Mouse (Mus musculus) liver, embryonic 14.5 days (tissue): ENCODE results near the gene Gjb2. TPM values are rescaled to one million over a fixed set of nuclear protein-coding genes. Genes with fewer than 3 reads are reported as not detected.
"Not testable (repeated sequence)": the region's sequence is repeated elsewhere in the genome, so short reads cannot be mapped to it uniquely, and the experiment has no call there.

ENCODE experiments used
- ATAC-seq: fragments of 200-750 bp; cut with Nextera tagmentation; 2 replicates; pipeline ENCODE4 v1.8.0; 2017; ENCODE audit warnings: moderate number of reproducible peaks, mild to moderate bottlenecking, moderate library complexity; ENCODE audit not compliant: insufficient read depth
- DNase-seq, 3 experiments: peaks; one replicate each; pipeline ENCODE4 v3.0.0-alpha.2; 2012 to 2013; ENCODE audit warnings: low read depth in 3 of 3, low spot score in 3 of 3
- H3K27ac ChIP-seq: fragments of 300-500 bp; sonication (generic); 2 replicates; pipeline ENCODE4 v1.5.1; 2014; ENCODE audit warnings: moderate library complexity, mild to moderate bottlenecking, control low read depth, inconsistent platforms
- H3K27me3 ChIP-seq: fragments of 300-500 bp; sonication (generic); 2 replicates; pipeline ENCODE4 v1.6.1; 2014; ENCODE audit warnings: mild to moderate bottlenecking, low read length, moderate library complexity; ENCODE audit not compliant: control insufficient read depth, insufficient read depth
- H3K36me3 ChIP-seq: fragments of 300-500 bp; sonication (generic); replicated peaks from 2 replicates; pipeline ENCODE4 v1.6.1; 2014; ENCODE audit warnings: low read depth; ENCODE audit not compliant: control insufficient read depth, insufficient read depth
- H3K4me1 ChIP-seq, 2 experiments: fragments of 200-500 bp in 1 of 2; fragments of 300-500 bp in 1 of 2; sonication (generic) in 1 of 2; replicated peaks; 2 replicates each; pipeline ENCODE4 v1.6.1; 2012 to 2014; ENCODE audit warnings: antibody characterized with exemption in 1 of 2, inconsistent platforms in 1 of 2, low read length in 1 of 2; ENCODE audit not compliant: control insufficient read depth in 2 of 2, insufficient read depth in 2 of 2
- H3K4me2 ChIP-seq: fragments of 300-500 bp; sonication (generic); 2 replicates; pipeline ENCODE4 v1.6.1; 2014; ENCODE audit warnings: low read depth, mild to moderate bottlenecking, control low read depth, moderate library complexity
- H3K4me3 ChIP-seq, 2 experiments: fragments of 200-500 bp in 1 of 2; fragments of 300-500 bp in 1 of 2; sonication (generic) in 1 of 2; 2 replicates each; pipeline ENCODE4 v1.5.1; 2012 to 2014; ENCODE audit warnings: low read depth in 2 of 2, low read length in 2 of 2, mild to moderate bottlenecking in 2 of 2, control low read depth in 1 of 2, inconsistent platforms in 1 of 2, moderate library complexity in 1 of 2; ENCODE audit not compliant: insufficient read depth in 1 of 2
- H3K9ac ChIP-seq: fragments of 300-500 bp; sonication (generic); replicated peaks from 2 replicates; pipeline ENCODE4 v1.6.1; 2014; ENCODE audit warnings: mild to moderate bottlenecking, control low read depth, moderate library complexity
- H3K9me3 ChIP-seq: fragments of 300-500 bp; sonication (generic); 2 replicates; pipeline ENCODE4 v1.6.1; 2016; ENCODE audit warnings: low read length, mixed read lengths; ENCODE audit not compliant: control insufficient read depth
- CTCF ChIP-seq: IDR thresholded peaks from 2 replicates; pipeline ENCODE4 v1.5.1; 2016; ENCODE audit warnings: antibody characterized with exemption, low read depth, control low read depth
- EP300 ChIP-seq: IDR thresholded peaks from 2 replicates; pipeline ENCODE4 v1.6.1; 2016; ENCODE audit warnings: antibody characterized with exemption, low read depth
- WGBS: fragments of 180-500 bp; shearing (Covaris S2); extraction: QIAGEN DNeasy Blood & Tissue Kit; methylation state at CpG from one replicate; pipeline ENCODE4 v1.1.7; 2014; ENCODE audit not compliant: insufficient replicate concordance; 5-methylcytosine and 5-hydroxymethylcytosine counted together
- polyA plus RNA-seq, 2 experiments: library from polyadenylated mRNA; depleted of rRNA in 1 of 2; stranded (reverse) in 1 of 2; unstranded in 1 of 2; fragments of >200 nt; fragmentation: Nextera tagmentation in 1 of 2; extraction: Ambion mirVana in 1 of 2; gene quantifications; 2 replicates each; pipeline versions ENCODE4 v1.2.1 to v1.2.3; 2012 to 2014

The Gjb2 gene
- polyA plus RNA-seq, 2 experiments = 4.9 to 11.2 TPM

DNA sequence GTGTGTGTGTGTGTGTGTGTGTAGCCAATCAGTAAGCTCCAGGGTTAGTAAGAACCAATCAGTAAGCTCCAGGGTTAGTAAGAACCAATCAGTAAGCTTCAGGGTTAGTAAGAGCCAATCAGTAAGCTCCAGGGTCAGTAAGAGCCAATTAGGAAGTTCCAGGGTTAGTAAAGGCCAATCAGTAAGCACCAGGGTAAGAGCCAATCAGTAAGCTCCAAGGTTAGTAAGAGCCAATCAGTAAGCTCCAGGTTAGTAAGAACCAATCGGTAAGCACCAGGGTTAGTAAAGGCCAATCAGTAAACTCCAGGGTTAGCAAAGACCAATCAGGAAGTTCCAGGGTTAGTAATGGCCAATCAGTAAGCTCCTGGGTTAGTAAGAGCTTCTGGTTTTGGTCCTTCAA lies 21.6 kb downstream of the Gjb2 start:
- Histone ChIP-seq H3K4me2 (no peak overlapping the region), H3K9me3 (no peaks in the 10 kb centered on the region), H3K4me1 (no peaks in the 10 kb centered on the region), H3K9ac (no peak overlapping the region), H3K4me3 (no peak overlapping the region), H3K27me3 (no peaks in the 10 kb centered on the region), H3K27ac (no peak overlapping the region), H3K36me3 (no peaks in the 10 kb centered on the region)
- ATAC-seq (no peak), DNase-seq (no peak)
- WGBS = 86% methylated on average over 1 of the region's 1 CpGs
- no peak for TF ChIP-seq EP300
- no peak for TF ChIP-seq CTCF

DNA sequence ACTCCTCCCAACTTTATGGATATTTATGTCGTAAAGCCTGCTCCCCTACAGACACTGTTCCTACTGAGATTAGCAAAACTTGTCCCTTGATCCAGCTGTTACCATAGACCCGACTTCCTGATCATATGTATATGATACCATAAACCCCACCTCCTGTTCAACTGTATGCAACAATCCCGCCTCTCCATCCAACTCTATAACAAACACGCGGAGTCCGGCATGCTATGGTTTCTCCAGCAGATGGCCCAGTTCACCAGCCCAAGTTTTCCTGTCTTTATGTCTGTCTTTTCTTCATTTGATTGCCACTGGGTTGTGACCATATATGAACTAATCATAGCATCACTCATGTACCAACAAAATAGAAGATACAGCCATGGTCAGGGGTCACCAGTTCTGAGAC lies 29.0 kb downstream of the Gjb2 start:
- WGBS = 64% methylated on average over 6 of the region's 6 CpGs
- Histone ChIP-seq H3K27me3 (no peaks in the 10 kb centered on the region), H3K9me3 (no peaks in the 10 kb centered on the region), H3K4me2 (no peak overlapping the region), H3K36me3 (no peaks in the 10 kb centered on the region), H3K9ac (no peak overlapping the region), H3K4me3 (no peak overlapping the region), H3K27ac (no peak overlapping the region), H3K4me1 (no peaks in the 10 kb centered on the region)
- ATAC-seq (no peak), DNase-seq (no peak)
- peak; percentile 27; the same call in 1 of the 2 replicates for TF ChIP-seq CTCF
- TF ChIP-seq EP300 = no peak

DNA sequence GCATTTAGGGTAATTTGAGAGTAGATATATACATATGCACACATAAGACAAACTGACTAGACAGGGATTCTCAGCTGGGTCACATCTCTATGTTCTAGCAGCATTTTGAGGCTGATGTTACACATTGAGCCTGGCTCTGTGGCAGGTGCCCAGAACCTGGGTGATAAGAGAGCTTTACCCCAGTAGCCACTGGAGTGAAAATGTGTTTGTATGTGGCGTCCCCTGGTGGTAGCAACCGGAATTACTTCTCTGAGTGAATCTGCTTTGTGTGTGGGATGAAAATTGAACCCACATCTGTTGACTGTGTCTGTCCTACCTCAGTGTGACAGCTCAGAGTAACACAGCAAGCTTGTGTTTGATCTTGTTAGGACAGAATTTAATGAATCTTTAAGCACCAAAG lies 34.6 kb downstream of the Gjb2 start:
- not testable (repeated sequence) for H3K4me1 ChIP-seq, H3K27me3 ChIP-seq, H3K9me3 ChIP-seq, H3K4me2 ChIP-seq, H3K9ac ChIP-seq, ATAC-seq, H3K4me3 ChIP-seq, H3K27ac ChIP-seq, H3K36me3 ChIP-seq
- DNase-seq = peak; percentile 11 to 20 (median 12)
- WGBS = 0% methylated on average over 2 of the region's 2 CpGs
- TF ChIP-seq CTCF = peak; percentile 81

DNA sequence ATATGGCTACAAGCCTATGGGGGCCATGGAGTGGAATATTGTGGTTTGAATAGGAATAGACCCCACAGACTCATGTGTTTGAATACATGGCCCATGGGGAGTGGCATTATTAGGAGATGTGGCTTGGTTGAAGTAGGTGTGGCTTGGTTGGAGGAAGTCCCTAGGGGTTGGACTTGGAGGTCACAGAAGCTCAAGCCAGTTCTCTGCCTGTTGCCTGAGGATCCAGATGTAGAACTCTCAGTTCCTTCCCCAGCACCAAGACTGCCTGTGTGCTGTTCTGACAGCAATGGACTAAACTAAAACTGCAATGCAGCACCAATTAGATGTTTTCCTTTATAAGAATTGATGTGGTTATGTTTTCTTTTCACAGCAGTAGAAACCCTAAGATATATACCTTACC lies 38.4 kb downstream of the Gjb2 start:
- Histone ChIP-seq H3K27ac (no peak overlapping the region), H3K4me3 (no peak overlapping the region), H3K27me3 (no peaks in the 10 kb centered on the region), H3K4me1 (no peaks in the 10 kb centered on the region), H3K9ac (no peak overlapping the region), H3K4me2 (no peak overlapping the region), H3K36me3 (no peaks in the 10 kb centered on the region), H3K9me3 (no peaks in the 10 kb centered on the region)
- TF ChIP-seq CTCF (no peak), EP300 (no peak)
- ATAC-seq (no peak), DNase-seq (no peak)

DNA sequence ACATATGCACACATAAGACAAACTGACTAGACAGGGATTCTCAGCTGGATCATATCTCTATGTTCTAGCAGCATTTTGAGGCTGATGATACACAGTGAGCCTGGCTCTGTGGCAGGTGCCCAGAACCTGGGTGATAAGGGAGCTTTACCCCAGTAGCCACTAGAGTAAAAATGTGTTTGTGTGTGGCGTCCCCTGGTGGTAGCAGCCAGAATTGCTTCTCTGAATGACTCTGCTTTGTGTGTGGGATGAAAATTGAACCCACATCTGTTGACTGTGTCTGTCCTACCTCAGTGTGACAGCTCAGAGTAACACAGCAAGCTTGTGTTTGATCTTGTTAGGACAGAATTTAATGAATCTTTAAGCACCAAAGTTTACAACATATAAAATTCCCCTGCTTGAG lies 44.5 kb downstream of the Gjb2 start:
- not testable (repeated sequence) for H3K36me3 ChIP-seq, H3K4me1 ChIP-seq, H3K4me2 ChIP-seq, H3K9ac ChIP-seq, ATAC-seq, H3K4me3 ChIP-seq, H3K27ac ChIP-seq, H3K9me3 ChIP-seq
- H3K27me3 ChIP-seq = peaks cover 38% of the 10 kb centered on the region
- 0% methylated on average over 1 of the region's 1 CpGs for WGBS
- DNase-seq = peak; percentile 16 to 32 (median 26)
- peak; percentile 81 for TF ChIP-seq CTCF
